Mouse (Mus musculus): ENCODE measurements at regions not wholly inside any gene's neighbourhood (a gene's known extent, or its start where the extent isn't known, plus 50 kb on each side); places are given as distances from the start of the nearest gene placed in this dataset.

DNA sequence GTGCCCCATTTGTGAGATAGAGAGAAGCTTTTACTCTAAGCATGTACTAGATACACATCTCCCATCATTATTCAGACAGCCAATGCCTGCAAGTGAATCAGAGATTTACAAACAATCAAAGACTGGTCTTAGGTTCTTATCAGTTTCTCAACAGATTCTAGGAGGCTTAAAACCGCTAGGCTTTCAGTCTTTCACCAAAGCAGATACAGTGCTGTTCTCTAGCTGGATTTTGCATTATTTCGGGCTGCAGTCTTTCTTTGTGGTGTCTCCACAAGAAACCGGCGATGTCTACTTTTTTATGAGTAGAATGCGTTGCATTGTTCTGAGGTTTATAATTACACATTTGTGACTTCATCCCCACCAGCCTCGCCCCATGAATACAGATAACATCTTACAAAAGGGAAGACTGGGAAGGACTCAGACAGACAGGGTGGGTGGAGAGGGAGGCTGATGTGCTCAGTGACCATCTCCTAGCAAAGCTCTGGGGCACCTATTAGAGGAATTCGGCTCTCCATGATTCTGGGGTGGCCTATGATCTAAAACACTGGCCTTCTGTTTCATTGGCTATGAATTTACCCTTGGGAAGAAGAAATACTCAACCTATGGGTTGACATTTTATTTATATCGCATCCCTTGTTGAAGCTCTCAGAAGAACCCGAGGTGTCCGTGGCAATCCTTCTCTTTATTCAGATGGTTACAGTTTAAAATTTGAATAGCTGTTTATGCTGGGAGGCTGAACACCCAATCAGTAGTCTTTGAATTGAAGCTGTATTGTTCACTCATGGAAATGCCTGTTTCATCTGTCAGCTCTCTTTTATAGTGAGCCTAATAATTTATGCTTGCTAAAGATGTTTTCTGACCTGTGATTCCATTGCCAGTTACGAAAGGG, 343.8 kb downstream of the Tmem161b start:
- DNase-seq (ENCODE audit: low spot score) = no peak

DNA sequence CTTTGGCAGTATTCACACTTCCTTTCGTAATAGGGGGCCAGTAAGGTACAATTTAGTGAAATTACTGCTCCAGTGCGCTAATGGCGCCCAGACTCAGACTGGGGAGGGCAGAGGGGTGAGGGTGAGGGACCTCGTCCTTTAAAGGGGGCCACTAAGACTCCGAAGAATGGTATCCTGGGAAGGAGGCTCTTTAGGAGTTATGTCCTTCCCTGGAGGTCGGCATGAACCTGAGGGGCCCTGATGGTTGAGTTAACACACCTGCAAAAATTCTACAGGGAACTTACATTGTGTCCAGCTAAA, 344.4 kb downstream of the Tmem161b start:
- no peak for DNase-seq (ENCODE audit: low spot score)

- DNase-seq (ENCODE audit: low spot score) = no peak
Observed at GRCm38 (mm10) chr13:84569371-84569770, 347.3 kb downstream of the Tmem161b start.

DNA sequence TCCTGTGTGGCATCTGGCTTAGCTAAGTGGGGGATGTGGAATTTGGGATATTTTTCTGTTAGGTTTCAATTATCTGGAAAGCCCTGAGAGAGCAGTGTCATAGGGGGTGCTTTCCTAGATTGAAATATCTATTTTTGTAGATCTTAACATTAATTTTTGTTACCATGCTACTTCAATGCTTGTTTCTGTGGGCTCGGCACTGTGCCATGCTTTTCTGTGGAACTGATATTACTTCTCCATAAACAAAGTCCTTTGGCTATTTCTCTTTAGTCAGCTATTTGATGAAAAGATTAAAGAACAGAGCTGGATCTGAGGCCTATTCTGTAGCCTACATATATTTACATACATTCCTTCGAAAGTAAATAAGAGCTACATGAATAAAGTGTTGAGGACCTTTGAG, 348.1 kb downstream of the Tmem161b start:
- DNase-seq (ENCODE audit: low spot score) = no peak

DNA sequence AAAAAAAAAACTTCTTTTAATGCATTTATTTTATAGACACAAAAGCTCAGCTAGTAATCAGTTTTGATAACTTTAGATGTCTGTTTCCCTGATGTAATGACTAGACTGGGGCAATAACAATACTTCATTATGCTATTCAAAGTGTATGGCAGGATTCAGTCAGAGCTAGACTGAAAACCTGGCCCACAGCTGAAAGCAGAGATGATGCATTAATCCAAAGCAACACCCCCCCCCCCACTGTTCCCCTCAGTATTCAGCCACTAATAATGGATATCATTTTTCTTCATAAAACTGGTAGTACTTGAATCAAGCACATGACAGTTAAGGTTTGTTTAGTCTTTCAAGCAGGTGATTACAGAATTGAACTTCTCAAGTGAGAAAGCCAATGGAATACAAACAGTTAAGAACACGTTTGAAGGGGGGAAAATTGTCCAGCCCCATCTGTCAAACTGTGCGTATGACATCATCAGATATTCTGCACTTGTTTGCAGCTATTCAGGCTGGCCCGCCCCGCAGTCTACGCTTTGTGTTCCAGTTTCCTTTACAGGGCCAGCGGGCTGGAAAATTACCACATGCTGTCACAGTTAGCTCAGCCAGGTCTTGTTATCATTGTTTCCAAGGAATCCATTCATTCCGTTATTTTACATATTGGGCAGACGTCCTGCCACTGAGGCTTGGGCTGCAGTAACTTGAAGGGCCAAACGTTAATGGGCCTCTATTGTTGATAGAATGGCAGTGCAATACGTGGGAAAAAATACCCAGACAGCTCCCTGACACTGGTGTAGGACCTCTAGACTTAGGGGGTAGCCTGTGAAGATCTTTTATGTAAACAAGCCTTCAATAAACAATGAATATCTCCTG, 349.1 kb downstream of the Tmem161b start:
- peak; percentile 15 for DNase-seq (ENCODE audit: low spot score)

GRCm38 (mm10) chr13:84571845-84572193, 349.7 kb downstream of the Tmem161b start:
- DNase-seq (ENCODE audit: low spot score) = no peak

DNA sequence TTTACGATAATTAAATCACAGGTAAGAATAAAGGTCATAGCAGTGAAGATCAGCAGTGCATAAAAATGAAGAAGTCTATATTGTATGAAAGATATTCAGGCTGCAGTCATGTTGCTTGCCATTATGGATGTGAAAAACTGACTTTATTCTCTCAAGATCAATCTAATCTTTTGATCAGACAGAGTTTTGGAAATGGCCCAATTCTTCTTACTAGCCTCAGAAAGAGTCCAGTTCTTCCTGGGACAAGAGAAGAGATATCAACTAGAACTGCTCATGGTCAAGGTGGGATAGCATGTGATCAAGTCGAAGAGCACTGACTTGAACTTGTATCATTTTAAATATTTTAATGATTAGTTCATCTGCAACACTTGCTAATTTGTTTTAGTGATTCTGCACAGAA, 350.1 kb downstream of the Tmem161b start:
- no peak for DNase-seq (ENCODE audit: low spot score)

- DNase-seq (ENCODE audit: low spot score) = no peak
Observed at GRCm38 (mm10) chr13:84596585-84597142, 374.6 kb downstream of the Tmem161b start.

DNA sequence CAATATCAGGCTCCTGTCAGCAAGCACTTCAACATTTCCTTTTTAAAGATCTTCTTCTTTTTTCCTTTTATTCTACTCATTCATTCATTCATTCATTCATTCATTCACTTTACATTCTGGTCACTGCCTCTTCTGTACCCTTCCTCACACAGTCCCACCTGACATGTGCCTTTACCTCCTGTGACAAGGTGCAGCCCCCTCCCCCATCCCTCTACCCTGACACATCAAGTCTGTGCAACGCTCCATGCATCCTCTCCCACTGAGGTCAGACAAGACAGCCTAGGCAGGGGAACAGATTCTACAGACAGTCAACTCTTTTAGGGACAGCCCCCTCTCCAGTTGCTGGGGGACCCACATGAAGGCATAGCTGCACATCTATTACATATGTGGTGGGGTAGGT, 380.5 kb downstream of the Tmem161b start:
- DNase-seq (ENCODE audit: low spot score) = no peak

DNA sequence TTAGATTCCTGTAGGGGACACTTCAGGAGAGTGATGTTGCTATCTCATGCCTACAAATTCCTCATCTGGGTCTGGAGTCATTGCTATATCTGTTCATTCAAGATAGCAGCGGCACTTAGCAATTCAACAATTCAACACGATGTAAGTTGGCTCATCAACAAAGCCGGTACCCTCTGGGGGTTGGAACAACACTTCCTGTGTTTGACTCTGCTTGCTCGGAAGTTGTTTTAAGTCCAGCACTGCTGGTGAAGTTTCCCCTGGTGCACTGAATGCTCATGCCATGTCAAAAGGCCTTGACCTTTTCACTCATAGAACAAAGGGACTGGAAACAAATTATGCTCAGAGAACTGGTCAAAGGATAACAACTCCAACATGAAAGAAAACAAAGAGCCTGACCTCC, 390.4 kb downstream of the Tmem161b start:
- DNase-seq (ENCODE audit: low spot score) = no peak

DNA sequence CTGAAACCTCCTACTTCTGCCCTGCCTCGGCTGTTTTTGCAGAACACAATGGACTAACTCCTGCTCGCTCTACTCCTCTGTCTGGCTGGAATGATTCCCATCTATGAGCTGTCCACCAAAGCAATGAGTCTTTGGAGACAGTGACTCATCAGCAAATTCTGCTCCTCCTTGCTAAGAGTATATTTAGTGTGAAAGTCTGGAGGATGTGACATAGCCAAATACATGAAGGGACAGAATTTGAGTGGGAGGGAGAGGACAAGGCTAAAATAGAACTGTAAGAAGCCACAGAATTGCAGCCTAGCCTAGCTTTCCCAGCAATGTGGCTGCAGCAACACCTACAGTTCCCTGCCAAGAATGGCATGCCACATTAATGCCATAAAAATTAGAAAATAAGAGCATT, 390.9 kb downstream of the Tmem161b start:
- peak; percentile 80 for DNase-seq (ENCODE audit: low spot score)

DNA sequence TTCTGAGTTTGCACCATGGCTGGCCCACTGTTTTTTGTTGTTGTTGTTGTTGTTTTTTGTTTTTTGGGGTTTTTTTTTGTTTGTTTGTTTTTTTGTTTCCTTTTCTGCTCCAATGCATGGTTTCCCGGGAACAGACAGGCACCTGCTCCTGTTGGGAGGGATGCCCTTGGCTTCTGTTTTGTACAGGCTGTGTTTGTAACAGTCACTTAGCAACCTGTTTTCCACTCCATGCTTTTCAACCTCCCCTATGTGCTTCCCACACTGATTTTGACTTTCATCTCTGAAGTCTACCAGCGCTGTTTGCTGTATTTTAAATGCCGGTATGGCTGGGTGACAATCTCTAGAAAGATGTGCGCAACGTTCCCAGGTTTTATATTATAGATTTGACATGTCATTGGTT, 402.6 kb downstream of the Tmem161b start:
- DNase-seq (ENCODE audit: low spot score) = no peak

DNA sequence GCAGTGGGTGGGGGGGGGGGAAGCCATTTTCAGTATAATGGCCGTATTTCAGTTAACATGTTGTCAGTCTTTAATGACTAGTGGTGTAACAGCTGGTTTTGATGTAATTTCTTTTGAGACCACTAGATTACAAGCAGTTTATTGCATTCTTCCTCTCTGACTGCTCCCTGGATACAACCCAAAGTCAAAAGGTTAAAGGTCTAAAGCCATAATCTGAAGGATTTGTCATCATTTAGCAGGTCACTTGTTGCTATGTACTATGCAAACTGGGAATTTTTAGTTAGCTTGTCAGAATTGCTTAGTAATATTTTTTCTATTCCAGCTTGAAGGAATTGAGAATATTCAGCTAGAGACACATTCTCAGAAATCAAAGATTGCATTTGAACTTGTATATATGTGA, 403.4 kb downstream of the Tmem161b start:
- no peak for DNase-seq (ENCODE audit: low spot score)

GRCm38 (mm10) chr13:84625927-84626326, 403.8 kb downstream of the Tmem161b start:
- no peak for DNase-seq (ENCODE audit: low spot score)

DNA sequence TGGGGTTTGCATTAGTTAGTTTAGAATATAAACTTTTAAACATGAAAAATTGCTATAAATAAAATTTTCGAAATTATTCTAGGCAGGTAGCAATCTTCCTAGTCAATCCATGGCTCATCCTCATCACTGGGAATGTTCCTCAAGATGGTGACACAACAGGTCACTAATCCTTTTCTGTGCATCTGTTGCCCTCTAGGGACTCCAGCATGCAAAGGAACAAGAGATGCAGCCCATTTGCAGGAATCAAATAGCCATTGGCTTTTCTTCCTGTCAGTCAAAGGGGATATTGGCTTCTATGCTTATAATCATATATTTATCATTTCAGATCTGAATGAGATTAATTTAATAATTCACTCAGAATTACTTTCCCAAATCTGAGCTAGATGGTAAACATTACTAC, 404.3 kb downstream of the Tmem161b start:
- no peak for DNase-seq (ENCODE audit: low spot score)

DNA sequence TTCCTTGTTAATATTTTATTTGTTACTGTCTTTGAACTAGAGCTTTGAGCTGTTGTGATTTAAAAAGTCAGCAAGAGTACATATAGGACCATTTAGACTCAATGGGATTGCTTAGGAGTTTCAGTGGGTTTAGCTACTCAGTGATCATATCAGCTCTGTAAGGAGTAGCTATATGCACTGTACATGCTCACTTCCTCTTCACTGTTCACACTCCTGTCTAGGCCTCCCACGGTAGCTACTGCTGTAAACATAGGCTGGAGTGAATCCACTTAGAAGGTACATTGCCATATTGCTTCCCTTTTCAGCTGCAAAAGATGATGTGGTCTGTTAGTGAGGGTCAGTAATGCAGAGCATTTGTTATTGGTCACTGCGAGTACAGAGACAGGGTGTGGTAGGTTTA, 408.6 kb downstream of the Tmem161b start:
- DNase-seq (ENCODE audit: low spot score) = no peak

DNA sequence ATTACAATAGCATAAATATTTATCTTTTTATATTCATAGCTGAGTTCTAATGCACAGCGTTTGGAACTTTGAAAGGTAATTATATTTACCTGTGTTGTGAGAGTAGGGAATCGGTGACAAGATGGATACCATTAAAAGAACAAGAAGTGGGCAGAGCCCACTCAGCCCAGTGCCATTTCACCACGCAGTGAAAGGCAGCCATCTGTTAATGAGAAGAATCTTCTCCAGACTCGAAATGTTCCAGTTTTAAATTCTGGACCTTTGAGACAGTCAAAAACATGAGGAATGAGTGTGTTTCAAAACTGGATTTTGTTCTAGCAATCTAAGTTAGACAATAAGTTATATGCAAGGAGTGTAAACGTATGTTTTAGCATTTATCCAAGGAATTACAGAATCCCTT, 410.4 kb downstream of the Tmem161b start:
- DNase-seq (ENCODE audit: low spot score) = no peak

GRCm38 (mm10) chr13:84636831-84637230, 414.7 kb downstream of the Tmem161b start:
- no peak for DNase-seq (ENCODE audit: low spot score)

- no peak for DNase-seq (ENCODE audit: low spot score)
Observed at GRCm38 (mm10) chr13:84637606-84638005, 415.5 kb downstream of the Tmem161b start.

GRCm38 (mm10) chr13:84638401-84638934, 416.4 kb downstream of the Tmem161b start:
- no peak for DNase-seq (ENCODE audit: low spot score)

- DNase-seq (ENCODE audit: low spot score) = no peak
Observed at GRCm38 (mm10) chr13:84639087-84640022, 417.3 kb downstream of the Tmem161b start.

GRCm38 (mm10) chr13:84644024-84644423, 421.9 kb downstream of the Tmem161b start:
- no peak for DNase-seq (ENCODE audit: low spot score)

Data from left cerebral cortex, adult 11 months (tissue).